Mouse (Mus musculus): Measurements from ENCODE around the gene Tmub1.
"Not testable (repeated sequence)": the region's sequence is repeated elsewhere in the genome, so short reads cannot be mapped to it uniquely, and the experiment has no call there.

Gene Tmub1

DNA sequence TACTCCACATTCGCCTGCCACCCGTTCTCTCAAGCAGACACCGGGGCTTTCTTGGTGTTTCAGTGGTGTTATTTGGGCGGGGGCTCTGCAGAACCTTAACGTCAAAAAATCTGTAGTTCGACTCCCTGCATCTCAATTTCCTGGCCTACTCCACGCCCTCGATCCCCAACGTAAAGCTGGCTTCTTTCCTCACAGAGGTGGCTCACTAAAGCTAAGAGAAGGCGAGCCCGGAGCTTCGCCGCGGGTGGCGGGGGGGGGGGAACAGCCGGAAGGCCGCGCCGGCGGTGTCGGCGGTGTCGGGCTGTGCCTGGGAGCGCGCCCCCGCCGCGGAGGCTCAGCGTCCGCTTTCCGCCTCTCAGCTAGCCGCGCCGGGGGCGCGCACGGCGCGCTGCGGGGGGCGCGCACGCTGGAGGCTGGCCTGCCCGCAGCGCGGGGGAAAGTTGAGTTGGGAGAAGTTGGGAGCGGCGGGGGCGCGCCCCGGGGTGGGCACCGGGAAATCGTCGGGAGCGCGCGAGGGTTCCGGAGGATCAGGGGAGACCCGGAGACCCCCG, 22.7 kb downstream of the Tmub1 start:
- no peak for DNase-seq (ENCODE audit: extremely low read depth, low read depth, low spot score)

DNA sequence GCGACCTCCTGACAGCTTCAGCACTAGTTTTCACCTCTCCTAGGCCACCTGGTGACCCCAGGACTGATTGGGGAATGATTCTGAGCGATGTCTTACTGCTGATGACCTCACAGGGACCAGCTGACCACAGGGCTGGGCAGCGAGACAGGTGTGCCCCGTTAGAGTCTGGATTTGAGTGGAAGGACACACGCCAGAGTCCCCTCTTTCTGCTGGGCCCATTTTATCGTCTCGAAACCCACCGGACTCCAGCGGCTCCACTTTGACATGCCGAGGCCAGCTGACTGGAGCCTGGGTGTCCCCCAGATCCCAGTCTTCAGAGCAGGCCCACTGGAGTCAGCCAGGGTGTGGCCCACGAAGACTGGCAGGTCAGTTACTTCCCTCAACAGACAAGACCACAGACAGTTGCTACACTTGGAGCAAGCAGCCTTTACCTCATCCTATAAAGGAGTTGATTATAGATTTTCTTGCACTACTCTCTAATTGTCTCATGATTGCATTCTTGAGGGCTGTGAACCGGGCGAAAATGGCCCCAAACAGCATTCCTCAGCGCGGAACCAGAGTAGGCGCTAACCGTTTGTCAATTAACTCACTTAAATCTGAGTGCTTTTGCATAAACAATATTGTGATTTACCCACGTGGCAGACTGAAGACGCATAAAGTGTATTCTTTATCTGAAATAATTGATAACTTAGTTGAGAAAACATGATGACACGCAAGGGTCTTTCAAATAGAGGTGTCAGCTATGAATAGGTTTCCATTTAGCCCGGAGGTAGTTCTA, 23.5 kb downstream of the Tmub1 start:
- no peak for DNase-seq (ENCODE audit: extremely low read depth, low read depth, low spot score)

DNA sequence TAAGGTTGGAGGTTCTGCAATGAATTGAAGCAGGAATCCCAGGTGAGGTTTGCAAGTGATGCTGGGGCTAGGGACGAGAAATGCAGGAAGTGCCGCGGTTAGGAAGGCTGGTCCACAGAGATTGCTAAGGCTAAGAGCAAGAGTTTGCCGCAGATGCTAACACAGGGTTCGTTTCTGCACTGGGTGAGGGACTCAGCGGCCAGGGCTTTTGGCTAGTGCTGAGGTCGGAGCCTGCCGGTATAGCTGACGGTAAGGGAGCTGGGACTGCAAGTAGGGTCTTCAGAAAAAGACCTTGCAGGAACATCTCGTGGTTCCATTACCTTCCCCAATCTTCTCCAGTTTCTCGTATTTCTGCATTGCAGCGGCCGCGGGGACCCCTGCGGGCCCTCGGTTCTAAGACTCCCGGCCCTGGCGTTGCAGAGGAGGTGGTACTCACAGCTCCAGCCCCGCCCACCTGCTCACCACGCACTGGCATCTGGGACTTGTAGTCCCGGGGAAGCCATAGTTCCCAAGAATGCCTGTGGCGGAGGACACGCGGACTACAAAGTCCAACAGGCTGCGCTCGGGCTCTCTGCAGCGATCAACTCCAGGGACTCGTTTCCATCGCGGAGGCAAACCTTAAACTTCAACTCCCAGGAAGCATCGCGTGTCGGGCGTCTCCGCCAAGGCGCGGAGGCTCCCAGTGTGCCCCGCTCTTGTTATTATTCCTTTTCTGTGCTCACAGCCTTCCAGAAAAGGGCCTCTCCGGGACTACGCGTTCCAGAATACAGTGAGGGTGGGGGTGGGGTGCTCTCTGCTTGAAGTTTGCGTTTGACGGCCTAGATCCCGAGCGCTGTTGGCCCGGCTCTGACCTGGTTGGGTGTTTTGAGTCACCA, 24.3 kb downstream of the Tmub1 start, which contains the start of the genes Cdk5 and Slc4a2:
Gene Cdk5, minus strand, starts transcription at position 402 of the 875 bp plus-strand sequence.
Gene Slc4a2, plus strand, starts transcription at position 709 of the 875 bp plus-strand sequence.
- DNase-seq (ENCODE audit: extremely low read depth, low read depth, low spot score): peak; percentile 99

DNA sequence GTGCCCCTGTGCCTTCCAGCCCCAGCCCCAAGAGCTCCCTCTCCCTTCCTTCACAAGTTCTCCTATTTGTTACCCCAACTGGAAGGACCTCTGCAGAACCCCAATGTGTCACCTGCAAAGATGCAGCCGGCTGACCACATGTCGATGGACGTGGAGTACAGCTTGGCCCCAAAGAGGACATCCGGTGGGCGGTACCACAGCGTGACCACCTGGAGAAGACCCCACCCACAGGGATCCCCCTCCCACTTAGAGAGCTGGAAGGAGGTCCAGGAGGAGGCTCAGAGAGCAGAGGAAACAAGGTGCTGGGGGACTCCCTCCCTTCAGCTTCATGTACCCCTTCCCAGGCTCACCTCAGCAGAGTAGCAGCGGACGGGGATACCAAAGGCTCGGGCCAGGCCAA, 27.3 kb downstream of the Tmub1 start:
- no peak for DNase-seq (ENCODE audit: extremely low read depth, low read depth, low spot score)

DNA sequence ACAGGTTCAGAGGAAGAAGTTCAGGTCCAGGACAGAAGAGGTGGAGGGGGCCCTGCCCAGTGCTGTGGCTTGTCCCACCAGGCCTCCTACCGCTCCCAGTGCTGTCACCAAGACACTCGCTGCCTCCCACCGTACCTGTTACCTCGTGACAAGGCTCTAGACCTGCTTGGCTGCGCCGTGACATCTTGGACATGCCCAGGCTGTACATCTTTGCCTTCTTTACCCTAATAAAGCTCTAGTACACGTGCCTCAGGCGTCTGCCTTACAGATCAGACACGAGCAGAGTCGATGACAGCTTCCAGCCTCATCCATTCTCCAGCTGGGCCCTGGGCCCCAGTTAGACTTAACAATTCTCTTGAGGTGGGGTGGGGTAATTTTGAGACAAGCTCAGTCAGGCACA, 30.1 kb downstream of the Tmub1 start:
- DNase-seq (ENCODE audit: extremely low read depth, low read depth, low spot score): no peak

DNA sequence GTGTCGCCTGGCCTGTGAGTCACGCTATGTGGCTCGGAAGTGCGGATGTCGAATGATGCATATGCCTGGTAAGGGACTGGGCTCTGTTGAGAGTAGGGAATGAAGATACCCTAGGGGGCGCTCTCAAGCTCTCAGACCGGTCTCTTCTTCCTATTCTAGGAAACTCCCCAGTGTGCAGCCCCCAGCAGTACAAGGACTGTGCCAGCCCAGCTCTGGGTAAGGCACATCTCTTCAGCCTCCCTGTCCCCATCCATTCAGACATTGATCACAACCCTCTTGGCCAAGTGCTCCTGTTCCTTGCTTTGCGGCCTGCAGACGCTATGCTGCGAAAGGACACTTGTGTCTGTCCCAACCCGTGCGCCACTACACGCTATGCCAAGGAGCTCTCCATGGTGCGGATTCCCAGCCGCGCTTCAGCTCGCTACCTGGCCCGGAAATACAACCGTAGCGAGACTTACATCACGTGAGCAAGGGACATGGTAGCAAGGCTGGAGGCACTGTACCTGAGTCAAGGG, 31.4 kb downstream of the Tmub1 start:
- no peak for DNase-seq (ENCODE audit: extremely low read depth, low read depth, low spot score)

DNA sequence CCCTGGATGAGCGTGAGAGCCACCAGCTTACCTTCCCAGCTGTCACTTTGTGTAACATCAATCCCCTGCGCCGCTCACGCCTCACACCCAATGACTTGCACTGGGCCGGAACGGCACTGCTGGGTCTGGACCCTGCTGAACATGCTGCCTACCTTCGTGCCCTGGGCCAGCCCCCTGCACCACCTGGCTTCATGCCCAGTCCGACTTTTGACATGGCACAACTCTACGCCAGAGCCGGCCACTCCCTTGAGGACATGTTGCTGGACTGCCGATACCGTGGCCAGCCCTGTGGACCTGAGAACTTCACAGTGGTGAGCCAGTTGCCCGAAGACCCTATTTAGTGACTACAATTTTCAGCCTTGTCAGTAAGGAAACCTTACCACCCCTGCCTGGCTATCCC, 33.7 kb downstream of the Tmub1 start:
- no peak for DNase-seq (ENCODE audit: extremely low read depth, low read depth, low spot score)

DNA sequence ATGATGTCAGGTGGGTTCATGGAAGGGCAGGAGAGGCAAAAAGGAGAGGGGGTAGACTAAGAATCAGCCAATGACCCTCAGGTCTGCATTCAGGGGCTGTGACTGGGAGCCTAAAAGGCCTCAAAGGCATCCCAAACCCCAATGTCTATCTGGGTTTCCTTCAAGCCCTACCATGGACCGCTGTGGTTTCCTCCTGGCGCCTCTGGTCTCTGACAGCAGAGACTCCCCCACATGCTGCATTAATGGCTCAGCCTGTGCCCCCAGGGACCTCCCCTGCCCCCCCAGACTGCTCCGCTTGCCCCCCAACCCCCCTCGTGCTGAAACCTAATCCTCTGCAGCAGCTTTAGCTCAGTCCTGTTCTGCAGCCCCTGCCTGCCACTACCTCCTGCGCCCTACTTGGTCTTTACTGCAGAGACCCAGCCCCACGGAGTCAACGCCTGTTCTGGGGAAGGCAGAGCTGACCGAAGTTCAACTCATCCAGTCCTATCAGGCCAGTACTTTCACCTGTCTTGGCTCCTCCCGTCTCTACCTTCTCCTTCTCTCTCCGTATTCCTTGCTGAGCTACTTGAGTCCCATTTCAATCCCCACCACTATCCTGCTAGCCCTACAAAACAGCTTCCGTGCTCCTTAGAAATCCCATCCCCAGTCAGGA, 34.5 kb downstream of the Tmub1 start, which contains the start of gene Asic3:
Gene Asic3, plus strand, starts transcription at position 351 of the 652 bp plus-strand sequence.
- no peak for DNase-seq (ENCODE audit: extremely low read depth, low read depth, low spot score)

DNA sequence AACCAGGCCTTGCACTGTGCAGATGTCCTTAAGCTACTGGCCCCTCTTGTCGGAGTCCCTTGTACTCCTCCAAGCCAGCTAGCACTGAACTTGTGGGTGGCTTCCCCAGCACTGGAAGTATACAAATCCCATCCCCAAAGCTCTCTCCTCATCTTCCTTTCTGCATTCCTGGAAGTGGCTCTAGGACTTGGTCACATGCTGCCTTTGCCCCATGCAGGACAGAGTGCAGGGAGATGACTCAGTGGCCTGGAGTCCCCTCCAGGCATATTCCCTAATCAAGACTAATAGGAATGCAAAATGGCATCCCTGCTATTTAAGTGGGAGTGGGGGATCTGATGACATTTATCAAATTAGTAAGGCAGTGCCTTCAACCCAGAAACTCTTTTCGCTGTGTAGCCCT, 35.6 kb downstream of the Tmub1 start:
- DNase-seq (ENCODE audit: extremely low read depth, low read depth, low spot score): no peak

DNA sequence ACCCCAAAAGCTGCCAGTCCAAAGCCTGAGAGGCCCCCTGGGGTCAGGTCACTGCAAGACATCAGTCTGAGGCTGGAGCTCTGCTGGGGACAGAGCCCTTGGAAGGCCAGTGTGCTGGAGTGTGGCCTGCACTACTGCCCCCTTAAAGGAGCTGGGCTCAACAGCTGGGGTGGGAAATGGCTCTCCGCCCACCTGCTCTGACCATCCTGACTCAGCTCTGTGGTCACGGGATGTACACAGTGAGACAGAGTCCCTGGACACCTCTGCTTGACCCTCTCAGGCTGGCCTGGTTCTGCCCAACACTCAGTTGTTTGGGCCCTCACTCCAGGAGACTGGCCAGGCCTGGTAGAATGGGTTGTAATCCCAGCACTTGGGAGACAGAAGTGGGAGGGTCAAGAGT, 38.2 kb downstream of the Tmub1 start:
- DNase-seq (ENCODE audit: extremely low read depth, low read depth, low spot score): no peak

DNA sequence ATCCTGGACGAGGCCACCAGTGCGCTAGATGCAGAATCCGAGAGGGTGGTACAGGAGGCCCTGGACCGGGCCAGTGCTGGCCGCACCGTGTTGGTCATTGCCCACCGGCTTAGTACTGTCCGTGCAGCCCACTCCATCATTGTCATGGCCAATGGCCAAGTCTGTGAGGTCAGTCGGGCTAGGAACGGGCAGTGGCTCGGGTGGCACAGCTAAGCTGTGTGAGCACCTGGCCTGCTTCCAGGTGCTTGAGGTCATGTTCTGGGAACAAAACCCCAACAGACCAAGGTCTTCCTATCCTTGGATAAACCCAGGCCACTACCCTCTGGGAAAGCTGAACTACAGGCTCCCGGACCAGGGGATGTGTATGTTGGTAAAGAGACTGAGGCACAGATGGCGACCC, 39.0 kb downstream of the Tmub1 start:
- no peak for DNase-seq (ENCODE audit: extremely low read depth, low read depth, low spot score)

DNA sequence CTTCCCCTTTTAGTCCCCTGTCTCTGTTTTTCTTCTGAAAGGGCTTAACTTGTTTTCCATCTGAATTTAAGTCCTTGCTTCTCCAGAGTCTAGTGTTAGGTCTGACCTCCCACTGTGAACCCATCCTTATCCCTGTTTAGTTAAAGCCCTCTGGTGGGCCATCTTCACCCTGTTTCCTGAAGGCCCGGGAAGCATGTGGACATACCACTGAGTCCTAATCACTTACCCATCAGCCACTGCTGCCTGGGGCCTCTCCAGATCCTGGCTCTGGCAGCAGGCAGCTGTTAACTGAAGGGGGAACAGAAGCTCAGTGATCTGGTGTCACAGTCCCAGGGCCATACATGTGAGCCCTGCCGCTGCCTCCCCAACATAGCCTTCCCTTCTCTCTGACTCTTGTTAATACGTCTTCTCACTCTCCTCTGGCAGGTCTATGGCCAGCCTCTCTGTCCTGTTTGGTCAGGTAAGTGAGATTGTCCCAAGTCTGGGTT, 42.2 kb downstream of the Tmub1 start:
- no peak for DNase-seq (ENCODE audit: extremely low read depth, low read depth, low spot score)

DNA sequence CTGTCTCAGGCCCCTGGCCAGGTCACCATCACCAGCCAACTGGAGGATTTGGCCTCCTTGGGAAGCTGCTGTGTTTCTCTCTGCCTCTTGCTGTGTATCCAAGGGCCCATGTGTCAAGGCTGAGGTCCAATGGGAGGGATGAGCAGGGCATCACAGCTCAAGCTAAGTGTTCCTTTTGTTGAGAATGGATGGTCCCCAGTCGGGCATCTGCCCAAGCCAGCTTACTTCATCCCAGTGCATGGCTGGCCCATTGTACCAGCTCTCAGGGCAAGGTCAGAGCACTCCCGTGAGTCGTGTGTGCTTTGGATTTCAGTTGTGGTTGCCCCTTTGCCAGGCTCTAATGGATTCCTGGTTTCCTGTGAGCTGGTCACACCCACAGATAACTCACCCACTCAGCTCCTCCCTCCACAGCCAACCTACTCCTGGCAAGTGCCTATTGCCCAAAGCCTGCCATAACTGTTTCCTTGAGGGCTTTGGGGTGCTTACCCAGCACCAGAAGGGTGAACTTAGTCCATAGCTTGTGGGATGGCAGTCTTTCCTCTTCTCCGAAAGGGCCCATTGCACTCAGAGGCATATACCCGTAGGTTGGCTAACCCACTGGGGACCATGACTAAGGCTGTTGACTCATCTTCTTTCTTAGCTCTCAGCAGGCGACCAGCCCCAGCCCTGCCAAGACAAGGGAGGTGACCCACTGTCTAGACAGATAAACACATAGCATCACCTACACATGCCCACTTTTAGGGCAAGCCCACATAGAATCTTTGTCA, 42.9 kb downstream of the Tmub1 start:
- no peak for DNase-seq (ENCODE audit: extremely low read depth, low read depth, low spot score)

DNA sequence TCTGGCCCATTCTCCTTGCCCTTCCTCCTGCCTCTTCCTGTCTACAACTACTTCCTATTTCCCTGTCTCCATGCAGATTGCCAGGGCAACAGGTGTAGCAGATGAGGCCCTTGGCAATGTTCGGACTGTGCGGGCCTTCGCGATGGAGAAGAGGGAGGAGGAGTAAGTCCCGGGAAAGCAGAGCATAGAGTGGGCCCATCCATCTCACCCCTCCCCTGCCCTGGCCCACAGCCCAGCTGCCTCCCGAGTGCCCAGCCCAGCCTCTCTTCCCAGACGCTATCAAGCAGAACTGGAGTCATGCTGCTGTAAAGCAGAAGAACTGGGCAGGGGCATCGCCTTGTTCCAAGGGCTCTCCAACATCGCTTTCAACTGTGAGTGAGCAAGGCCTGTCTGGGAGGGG, 45.7 kb downstream of the Tmub1 start:
- DNase-seq (ENCODE audit: extremely low read depth, low read depth, low spot score): no peak

DNA sequence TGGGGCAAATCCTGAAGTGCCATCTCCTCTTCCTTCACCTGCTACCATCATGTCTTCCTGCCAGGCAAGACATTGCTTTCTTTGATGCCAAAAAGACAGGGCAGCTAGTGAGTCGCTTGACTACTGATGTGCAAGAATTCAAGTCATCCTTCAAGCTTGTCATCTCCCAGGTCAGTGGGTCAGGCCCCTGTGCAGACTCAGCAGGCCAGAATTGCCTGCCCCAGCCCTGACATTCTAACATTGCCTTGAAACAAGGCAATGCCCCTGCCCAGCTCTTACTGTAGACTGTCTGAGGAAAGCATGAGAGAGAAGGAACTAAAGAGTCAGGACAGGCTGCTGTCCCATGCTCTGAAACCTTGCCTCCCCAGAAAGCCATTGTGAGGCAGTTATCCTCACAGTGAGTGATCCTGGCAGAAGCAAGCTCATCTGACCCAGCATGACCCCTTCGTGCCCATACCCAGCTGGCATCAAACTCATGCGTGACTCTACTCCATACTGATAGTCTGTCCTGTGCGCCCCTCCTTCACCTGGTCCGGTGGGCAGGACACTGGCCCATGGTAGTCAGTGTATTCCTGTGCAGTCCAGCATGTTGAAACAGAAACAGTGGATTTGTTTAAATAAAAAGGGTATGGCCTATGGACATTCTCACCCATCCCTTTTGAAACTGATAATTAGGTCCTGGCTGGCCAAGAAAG, 46.6 kb downstream of the Tmub1 start:
- no peak for DNase-seq (ENCODE audit: extremely low read depth, low read depth, low spot score)

DNA sequence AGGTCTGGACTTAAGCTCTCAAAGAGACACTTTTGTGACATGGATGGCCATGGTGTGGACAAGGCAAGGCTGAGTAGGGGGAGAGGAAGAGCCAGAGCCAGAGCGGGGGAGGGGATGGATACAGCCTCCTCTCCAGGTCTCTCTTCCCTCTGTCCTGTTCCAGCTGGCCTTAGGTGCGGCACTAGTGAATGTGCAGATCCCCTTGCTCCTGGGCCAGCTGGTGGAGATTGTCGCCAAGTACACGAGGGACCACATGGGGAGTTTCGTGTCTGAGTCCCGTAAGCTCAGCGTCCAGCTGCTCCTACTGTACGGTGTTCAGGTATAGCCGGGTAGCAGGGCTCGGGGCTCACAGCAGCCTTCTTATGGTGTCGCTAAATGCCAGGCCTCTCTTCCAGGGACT, 47.3 kb downstream of the Tmub1 start:
- no peak for DNase-seq (ENCODE audit: extremely low read depth, low read depth, low spot score)

DNA sequence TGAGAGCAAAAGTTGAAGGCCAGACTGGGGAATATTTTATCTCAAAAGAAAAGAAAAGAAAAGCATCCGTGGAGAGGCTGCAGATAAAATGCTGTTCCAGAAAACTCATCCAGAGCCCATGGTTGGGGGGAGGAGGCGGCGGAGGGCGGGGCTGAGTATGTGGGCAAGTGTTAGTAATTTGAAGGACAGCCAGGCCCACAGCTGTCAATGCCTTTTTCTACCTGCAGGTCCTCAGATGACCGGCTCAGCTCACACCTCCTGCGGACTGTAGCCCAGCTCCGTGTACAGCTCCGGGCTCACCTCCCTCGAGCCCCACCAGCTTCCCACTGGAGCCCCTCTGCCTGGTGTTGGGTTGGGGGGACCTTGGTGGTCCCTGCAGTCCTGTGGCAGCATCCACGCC, 48.0 kb downstream of the Tmub1 start:
- no peak for DNase-seq (ENCODE audit: extremely low read depth, low read depth, low spot score)

DNA sequence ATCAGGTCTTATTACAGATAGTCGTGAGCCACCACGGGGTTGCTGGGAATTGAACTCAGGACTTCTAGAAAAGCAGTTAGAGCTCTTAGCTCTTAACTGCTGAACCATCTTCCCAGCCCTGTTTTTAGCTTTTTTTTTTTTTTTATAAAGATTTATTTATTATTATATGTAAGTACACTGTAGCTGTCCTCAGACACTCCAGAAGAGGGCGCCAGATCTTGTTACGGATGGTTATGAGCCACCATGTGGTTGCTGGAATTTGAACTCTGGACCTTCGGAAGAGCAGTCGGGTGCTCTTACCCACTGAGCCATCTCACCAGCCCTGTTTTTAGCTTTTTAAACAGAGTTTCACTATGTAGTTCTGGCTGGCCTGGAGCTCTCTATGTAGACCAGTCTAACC, 51.4 kb downstream of the Tmub1 start:
- not testable (repeated sequence) for DNase-seq (ENCODE audit: extremely low read depth, low read depth, low spot score)
